24 mouse cellular contexts compared by ENCODE assay signal in the genomic region with DNA sequence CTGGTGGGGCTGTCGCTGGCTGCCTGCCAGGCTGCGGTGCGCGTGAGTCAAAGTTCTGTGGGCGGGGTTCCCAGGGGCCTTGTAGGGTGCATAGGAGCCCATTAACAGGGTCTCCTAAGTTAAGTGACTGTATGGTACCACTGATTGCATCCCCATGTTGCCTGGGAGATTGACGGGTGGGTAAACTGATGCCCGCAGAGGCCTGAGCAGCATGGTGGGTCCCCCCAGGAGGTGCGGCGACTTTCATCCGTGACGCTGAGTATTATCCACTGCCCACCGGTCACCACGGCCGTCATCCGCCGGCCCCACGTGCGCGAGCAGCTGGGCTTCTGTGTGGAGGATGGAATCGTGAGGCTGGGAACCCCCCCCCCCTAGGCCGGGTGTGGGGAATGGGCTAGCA. TPM values are rescaled to one million over a fixed set of nuclear protein-coding genes. Genes with fewer than 3 reads are reported as not detected.
A peak's percentile ranks its signal among the peaks of the same experiment; 100 is the strongest.
DNase-seq lines count a peak whose midpoint lies in the region; ATAC-seq and TF ChIP-seq lines count a peak whose summit lies in the region.
"Had no signal": no experiment of that assay in that cellular context is flagged by ENCODE, and none has a peak within 500 bp of the region (broad histone marks: within the 10 kb centered on the region; RNA-seq: fewer than 3 reads in every experiment).

No protein-coding gene starts in this region.

- no peak overlapping the region for H3K4me3 ChIP-seq in embryonic facial prominence, embryonic 11.5 days (ENCODE audit: low read depth, low read length)
- no peak overlapping the region for H3K4me3 ChIP-seq in embryonic facial prominence, embryonic 10.5 days
- no peak overlapping the region for H3K4me3 ChIP-seq in stomach, embryonic 15.5 days (replicated peaks)
- H3K4me3 ChIP-seq in stomach, postnatal 0 days (ENCODE audit: low read depth, low read length): no peak overlapping the region
- H3K4me3 ChIP-seq in intestine, embryonic 15.5 days (replicated peaks): no peak overlapping the region
- H3K4me3 ChIP-seq in intestine, postnatal 0 days (ENCODE audit: low read depth, low read length): no peak overlapping the region
- no peak overlapping the region for H3K4me3 ChIP-seq in left cerebral cortex, adult 2 months
- H3K4me3 ChIP-seq: embryonic facial prominence, embryonic 12.5 days; embryonic facial prominence, embryonic 15.5 days; erythroblast, embryonic 14.5 days; forebrain, embryonic 10.5 days; forebrain, embryonic 12.5 days had no signal

- no peaks in the 10 kb centered on the region for H3K9me3 ChIP-seq in embryonic facial prominence, embryonic 11.5 days (replicated peaks; ENCODE audit: control insufficient read depth, low read length)
- H3K9me3 ChIP-seq in embryonic facial prominence, embryonic 10.5 days: no peaks in the 10 kb centered on the region
- H3K9me3 ChIP-seq in stomach, embryonic 15.5 days: no peaks in the 10 kb centered on the region
- no peaks in the 10 kb centered on the region for H3K9me3 ChIP-seq in stomach, postnatal 0 days (ENCODE audit: control insufficient read depth, low read length)
- H3K9me3 ChIP-seq in intestine, embryonic 15.5 days: no peaks in the 10 kb centered on the region
- H3K9me3 ChIP-seq in intestine, postnatal 0 days (ENCODE audit: control insufficient read depth): no peaks in the 10 kb centered on the region
- H3K9me3 ChIP-seq: embryonic facial prominence, embryonic 12.5 days; embryonic facial prominence, embryonic 15.5 days; forebrain, embryonic 10.5 days had no signal

- 0 out of 2 replicates have a peak overlapping the region, but pooled peaks have one; percentile 9 for H3K9ac ChIP-seq in embryonic facial prominence, embryonic 11.5 days (replicated peaks; ENCODE audit: low read length)
- H3K9ac ChIP-seq in stomach, embryonic 15.5 days: no peak overlapping the region
- no peak overlapping the region for H3K9ac ChIP-seq in stomach, postnatal 0 days (ENCODE audit: low read length)
- H3K9ac ChIP-seq in intestine, embryonic 15.5 days: peak overlapping the region; percentile 24; the same call in 1 of the 2 replicates
- no peak overlapping the region for H3K9ac ChIP-seq in intestine, postnatal 0 days (ENCODE audit: low read depth, low read length)
- H3K9ac ChIP-seq: embryonic facial prominence, embryonic 12.5 days; embryonic facial prominence, embryonic 15.5 days; forebrain, embryonic 12.5 days had no signal

- intact Hi-C loops in left cerebral cortex, adult 2 months (cut with DNase I): no loop called here

- H3K4me2 ChIP-seq in embryonic facial prominence, embryonic 11.5 days (ENCODE audit: low read depth, low read length): no peak overlapping the region
- H3K4me2 ChIP-seq in stomach, embryonic 15.5 days: no peak overlapping the region
- H3K4me2 ChIP-seq in stomach, postnatal 0 days (replicated peaks; ENCODE audit: low read depth): no peak overlapping the region
- no peak overlapping the region for H3K4me2 ChIP-seq in intestine, embryonic 15.5 days (replicated peaks)
- 0 out of 2 replicates have a peak overlapping the region, but pooled peaks have one; percentile 6 for H3K4me2 ChIP-seq in intestine, postnatal 0 days (replicated peaks; ENCODE audit: low read depth)
- H3K4me2 ChIP-seq: embryonic facial prominence, embryonic 12.5 days; embryonic facial prominence, embryonic 15.5 days; forebrain, embryonic 12.5 days had no signal

- no peak for ATAC-seq in embryonic facial prominence, embryonic 11.5 days (replicated peaks; ENCODE audit: insufficient number of reproducible peaks, low FRiP score, low TSS enrichment, low read depth)
- 0 out of 2 replicates have a peak, but pooled peaks have one; percentile 4 for ATAC-seq in stomach, embryonic 15.5 days (ENCODE audit: insufficient read depth, low FRiP score, low read depth)
- no peak for ATAC-seq in stomach, postnatal 0 days (ENCODE audit: low FRiP score, low TSS enrichment)
- no peak for ATAC-seq in intestine, embryonic 15.5 days
- ATAC-seq in intestine, postnatal 0 days: no peak
- ATAC-seq: CD4-positive, CD25-positive, alpha-beta regulatory T cell, adult 4 months; forebrain, embryonic 14.5 days; forebrain, embryonic 16.5 days had no signal

- H3K4me1 ChIP-seq in embryonic facial prominence, embryonic 11.5 days (ENCODE audit: control insufficient read depth, insufficient read depth, low read length): no peaks in the 10 kb centered on the region
- peaks cover 15% of the 10 kb centered on the region for H3K4me1 ChIP-seq in embryonic facial prominence, embryonic 10.5 days
- H3K4me1 ChIP-seq in stomach, embryonic 15.5 days: peaks cover 11% of the 10 kb centered on the region
- peaks cover 2% of the 10 kb centered on the region; the same call in 1 of the 2 replicates for H3K4me1 ChIP-seq in stomach, postnatal 0 days (replicated peaks; ENCODE audit: control insufficient read depth, insufficient read depth)
- peaks cover 7% of the 10 kb centered on the region for H3K4me1 ChIP-seq in intestine, embryonic 15.5 days (replicated peaks)
- H3K4me1 ChIP-seq in intestine, postnatal 0 days (replicated peaks; ENCODE audit: control insufficient read depth, insufficient read depth, low read length): 0 out of 2 replicates have a peak, but pooled peaks cover 4% of the 10 kb centered on the region

- H3K27ac ChIP-seq in embryonic facial prominence, embryonic 11.5 days (replicated peaks; ENCODE audit: low read depth, low read length): no peak overlapping the region
- no peak overlapping the region for H3K27ac ChIP-seq in embryonic facial prominence, embryonic 10.5 days (replicated peaks)
- H3K27ac ChIP-seq in stomach, embryonic 15.5 days: no peak overlapping the region
- H3K27ac ChIP-seq in stomach, postnatal 0 days (replicated peaks): no peak overlapping the region
- no peak overlapping the region for H3K27ac ChIP-seq in intestine, embryonic 15.5 days
- H3K27ac ChIP-seq in intestine, postnatal 0 days (ENCODE audit: low read depth, low read length): no peak overlapping the region
- H3K27ac ChIP-seq in left cerebral cortex, adult 2 months: no peak overlapping the region
- H3K27ac ChIP-seq: embryonic facial prominence, embryonic 12.5 days; embryonic facial prominence, embryonic 15.5 days; forebrain, embryonic 10.5 days; forebrain, embryonic 12.5 days had no signal

- WGBS in embryonic facial prominence, embryonic 11.5 days: 95% methylated on average over 21 of the region's 21 CpGs
- 95% methylated on average over 21 of the region's 21 CpGs for WGBS in embryonic facial prominence, embryonic 10.5 days
- 96% methylated on average over 21 of the region's 21 CpGs for WGBS in stomach, embryonic 15.5 days
- WGBS in stomach, postnatal 0 days: 87% methylated on average over 21 of the region's 21 CpGs
- 90% methylated on average over 21 of the region's 21 CpGs for WGBS in intestine, embryonic 15.5 days
- 84% methylated on average over 21 of the region's 21 CpGs for WGBS in intestine, postnatal 0 days

- no peaks in the 10 kb centered on the region for H3K27me3 ChIP-seq in embryonic facial prominence, embryonic 11.5 days (ENCODE audit: control insufficient read depth, insufficient read depth, low read length)
- 0 out of 2 replicates have a peak, but pooled peaks cover 4% of the 10 kb centered on the region for H3K27me3 ChIP-seq in embryonic facial prominence, embryonic 10.5 days (replicated peaks; ENCODE audit: low read depth, poor library complexity, severe bottlenecking)
- H3K27me3 ChIP-seq in stomach, embryonic 15.5 days (replicated peaks): no peaks in the 10 kb centered on the region
- H3K27me3 ChIP-seq in stomach, postnatal 0 days (ENCODE audit: control insufficient read depth, insufficient read depth, low read length): no peaks in the 10 kb centered on the region
- no peaks in the 10 kb centered on the region for H3K27me3 ChIP-seq in intestine, embryonic 15.5 days (replicated peaks)
- no peaks in the 10 kb centered on the region for H3K27me3 ChIP-seq in intestine, postnatal 0 days (replicated peaks; ENCODE audit: control insufficient read depth, insufficient read depth, low read length)
- H3K27me3 ChIP-seq: CH12.LX; embryonic facial prominence, embryonic 12.5 days; embryonic facial prominence, embryonic 15.5 days; forebrain, embryonic 12.5 days had no signal

- no peak for TF ChIP-seq CTCF in stomach, postnatal 0 days (IDR thresholded peaks at IDR 0.05; ENCODE audit: low read depth)
- TF ChIP-seq CTCF in intestine, postnatal 0 days (IDR thresholded peaks at IDR 0.05; ENCODE audit: low read depth): no peak
- TF ChIP-seq CTCF in left cerebral cortex, adult 2 months (IDR thresholded peaks at IDR 0.05): no peak

- no peak for TF ChIP-seq EP300 in stomach, postnatal 0 days (optimal IDR thresholded peaks at IDR 0.05)

- DNase-seq in embryonic facial prominence, embryonic 11.5 days (ENCODE audit: low spot score): no peak
- DNase-seq in embryonic facial prominence, embryonic 10.5 days (ENCODE audit: low spot score): no peak
- DNase-seq in stomach, postnatal 0 days (ENCODE audit: low spot score): no peak
- no peak for DNase-seq in left cerebral cortex, adult 2 months (ENCODE audit: extremely low spot score in 1 of 2, low spot score in 2 of 2)
- no peak for DNase-seq in cerebellum, adult 8-10 months
- DNase-seq: adrenal gland, adult 2 months; adrenal gland, postnatal 10 days; adrenal gland, postnatal 25 days; B cell, adult 2 months; cerebellum, adult 11 months; cerebellum, adult 18-20 months; cerebellum, adult 9-10 months had no signal

- peaks cover 4% of the 10 kb centered on the region for H3K36me3 ChIP-seq in embryonic facial prominence, embryonic 11.5 days (replicated peaks; ENCODE audit: control insufficient read depth, insufficient read depth, low read depth, low read length)
- peaks cover 63% of the 10 kb centered on the region for H3K36me3 ChIP-seq in embryonic facial prominence, embryonic 10.5 days (replicated peaks)
- H3K36me3 ChIP-seq in stomach, embryonic 15.5 days: peaks cover 31% of the 10 kb centered on the region
- peaks cover 30% of the 10 kb centered on the region for H3K36me3 ChIP-seq in stomach, postnatal 0 days (ENCODE audit: control insufficient read depth, insufficient read depth, low read length)
- peaks cover 21% of the 10 kb centered on the region for H3K36me3 ChIP-seq in intestine, embryonic 15.5 days
- peaks cover 61% of the 10 kb centered on the region for H3K36me3 ChIP-seq in intestine, postnatal 0 days (ENCODE audit: control insufficient read depth, insufficient read depth)

RNA-seq across cellular contexts. Expression of a gene that starts 5.6 kb away (rescaled TPM):
- 35.3 and 41.3 TPM in 2 replicates for polyA plus RNA-seq in embryonic facial prominence, embryonic 11.5 days (2014; fragmentation: Nextera tagmentation; extraction: Ambion mirVana)
- polyA plus RNA-seq in embryonic facial prominence, embryonic 10.5 days (2016; fragmentation: Nextera tagmentation; extraction: Ambion mirVana): 57.2 and 57.5 TPM in 2 replicates
- polyA plus RNA-seq in stomach, embryonic 15.5 days (2015; fragmentation: Nextera tagmentation; extraction: Ambion mirVana): 54.4 and 58.1 TPM in 2 replicates
- 30.5 and 34.6 TPM in 2 replicates for polyA plus RNA-seq in stomach, postnatal 0 days (2015; fragmentation: Nextera tagmentation; extraction: Ambion mirVana)
- 55.1 and 69.2 TPM in 2 replicates for polyA plus RNA-seq in intestine, embryonic 15.5 days (2015; fragmentation: Nextera tagmentation; extraction: Ambion mirVana)
- 75.2 and 75.4 TPM in 2 replicates for polyA plus RNA-seq in intestine, postnatal 0 days (2015; fragmentation: Nextera tagmentation; extraction: Ambion mirVana)
- 10 to 100 TPM; 35.8 to 38.6 TPM for total RNA-seq in left cerebral cortex, adult 2 months (2021)

RNA-seq across cellular contexts. Expression of a gene that starts 5.6 kb away (rescaled TPM):
- 203 and 205 TPM in 2 replicates for polyA plus RNA-seq in embryonic facial prominence, embryonic 11.5 days (2014; fragmentation: Nextera tagmentation; extraction: Ambion mirVana)
- 223 and 237 TPM in 2 replicates for polyA plus RNA-seq in embryonic facial prominence, embryonic 10.5 days (2016; fragmentation: Nextera tagmentation; extraction: Ambion mirVana)
- 217 and 233 TPM in 2 replicates for polyA plus RNA-seq in stomach, embryonic 15.5 days (2015; fragmentation: Nextera tagmentation; extraction: Ambion mirVana)
- 210 and 215 TPM in 2 replicates for polyA plus RNA-seq in stomach, postnatal 0 days (2015; fragmentation: Nextera tagmentation; extraction: Ambion mirVana)
- 242 and 245 TPM in 2 replicates for polyA plus RNA-seq in intestine, embryonic 15.5 days (2015; fragmentation: Nextera tagmentation; extraction: Ambion mirVana)
- polyA plus RNA-seq in intestine, postnatal 0 days (2015; fragmentation: Nextera tagmentation; extraction: Ambion mirVana): 268 and 287 TPM in 2 replicates
- 10 to 100 TPM; 41.3 to 42.8 TPM for total RNA-seq in left cerebral cortex, adult 2 months (2021)

RNA-seq across cellular contexts. Expression of a gene that starts 19.0 kb away (rescaled TPM):
- polyA plus RNA-seq in embryonic facial prominence, embryonic 11.5 days (2014; fragmentation: Nextera tagmentation; extraction: Ambion mirVana): 2.5 and 3.3 TPM in 2 replicates
- 8.9 and 9.0 TPM in 2 replicates for polyA plus RNA-seq in embryonic facial prominence, embryonic 10.5 days (2016; fragmentation: Nextera tagmentation; extraction: Ambion mirVana)
- 32.6 and 38.7 TPM in 2 replicates for polyA plus RNA-seq in stomach, embryonic 15.5 days (2015; fragmentation: Nextera tagmentation; extraction: Ambion mirVana)
- 42.5 and 46.0 TPM in 2 replicates for polyA plus RNA-seq in stomach, postnatal 0 days (2015; fragmentation: Nextera tagmentation; extraction: Ambion mirVana)
- polyA plus RNA-seq in intestine, embryonic 15.5 days (2015; fragmentation: Nextera tagmentation; extraction: Ambion mirVana): 47.0 and 53.3 TPM in 2 replicates
- polyA plus RNA-seq in intestine, postnatal 0 days (2015; fragmentation: Nextera tagmentation; extraction: Ambion mirVana): 43.2 and 43.4 TPM in 2 replicates
- under 1 TPM; 0.26 to 0.45 TPM for total RNA-seq in left cerebral cortex, adult 2 months (2021)

RNA-seq across cellular contexts. Expression of a gene that starts 19.6 kb away (rescaled TPM):
- polyA plus RNA-seq in embryonic facial prominence, embryonic 11.5 days (2014; fragmentation: Nextera tagmentation; extraction: Ambion mirVana): 2.6 and 4.0 TPM in 2 replicates
- 3.6 and 3.7 TPM in 2 replicates for polyA plus RNA-seq in embryonic facial prominence, embryonic 10.5 days (2016; fragmentation: Nextera tagmentation; extraction: Ambion mirVana)
- 3.4 and 3.8 TPM in 2 replicates for polyA plus RNA-seq in stomach, embryonic 15.5 days (2015; fragmentation: Nextera tagmentation; extraction: Ambion mirVana)
- polyA plus RNA-seq in stomach, postnatal 0 days (2015; fragmentation: Nextera tagmentation; extraction: Ambion mirVana): 1.0 and 1.6 TPM in 2 replicates
- polyA plus RNA-seq in intestine, embryonic 15.5 days (2015; fragmentation: Nextera tagmentation; extraction: Ambion mirVana): 2.2 and 2.4 TPM in 2 replicates
- polyA plus RNA-seq in intestine, postnatal 0 days (2015; fragmentation: Nextera tagmentation; extraction: Ambion mirVana): 0.66 and 1.2 TPM in 2 replicates
- 100 to 1,000 TPM; 212 to 221 TPM for total RNA-seq in left cerebral cortex, adult 2 months (2021)

RNA-seq across cellular contexts. Expression of a gene that starts 20.4 kb away (rescaled TPM):
- polyA plus RNA-seq in embryonic facial prominence, embryonic 11.5 days (2014; fragmentation: Nextera tagmentation; extraction: Ambion mirVana): 41.5 and 46.6 TPM in 2 replicates
- 72.2 and 72.4 TPM in 2 replicates for polyA plus RNA-seq in embryonic facial prominence, embryonic 10.5 days (2016; fragmentation: Nextera tagmentation; extraction: Ambion mirVana)
- polyA plus RNA-seq in stomach, embryonic 15.5 days (2015; fragmentation: Nextera tagmentation; extraction: Ambion mirVana): 43.1 and 47.6 TPM in 2 replicates
- 19.1 and 21.1 TPM in 2 replicates for polyA plus RNA-seq in stomach, postnatal 0 days (2015; fragmentation: Nextera tagmentation; extraction: Ambion mirVana)
- 41.2 and 42.7 TPM in 2 replicates for polyA plus RNA-seq in intestine, embryonic 15.5 days (2015; fragmentation: Nextera tagmentation; extraction: Ambion mirVana)
- 27.2 and 27.6 TPM in 2 replicates for polyA plus RNA-seq in intestine, postnatal 0 days (2015; fragmentation: Nextera tagmentation; extraction: Ambion mirVana)
- total RNA-seq in left cerebral cortex, adult 2 months (2021): 100 to 1,000 TPM; 431 TPM

Comparison
In these comparisons a context has a peak if more than half of its experiments do, and no peak if none do; other contexts are left out.
1. H3K9ac ChIP-seq: peak in embryonic facial prominence, embryonic 11.5 days (single experiment) and intestine, embryonic 15.5 days (single experiment); none in stomach, embryonic 15.5 days (single experiment), stomach, postnatal 0 days (single experiment) and intestine, postnatal 0 days (single experiment).